Mouse (Mus musculus) testis, postnatal 10 days (tissue): ENCODE data around the gene Pgf.

ENCODE experiments used
- DNase-seq: peaks from one replicate; pipeline ENCODE4 v3.0.0; 2021; ENCODE audit warnings: low spot score

Gene Pgf

GRCm38 (mm10) chr12:85177740-85178239 lies at the start of gene Pgf:
Gene Pgf, minus strand, starts transcription at chr12:85177790.
- DNase-seq, result no peak

- DNase-seq, result no peak
These were observed 49.6 kb upstream of the Pgf start for GRCm38 (mm10) chr12:85227227-85227626.

GRCm38 (mm10) chr12:85219905-85220290 lies 42.3 kb upstream of the Pgf start:
- no peak for DNase-seq

GRCm38 (mm10) chr12:85219236-85219904 lies 41.8 kb upstream of the Pgf start, which contains the start of gene Eif2b2:
Gene Eif2b2, plus strand, starts transcription at chr12:85219481.
- DNase-seq, result peak; percentile 98

- DNase-seq, result no peak
These were observed 40.2 kb upstream of the Pgf start for GRCm38 (mm10) chr12:85217733-85218310.

- no peak for DNase-seq
These were observed 37.4 kb upstream of the Pgf start for GRCm38 (mm10) chr12:85215031-85215430.

GRCm38 (mm10) chr12:85208687-85209199 lies 31.2 kb upstream of the Pgf start:
- DNase-seq, result no peak

- DNase-seq, result no peak
These were observed 27.8 kb upstream of the Pgf start for GRCm38 (mm10) chr12:85205425-85205824.

- no peak for DNase-seq
These were observed 26.5 kb upstream of the Pgf start for GRCm38 (mm10) chr12:85204105-85204504.

GRCm38 (mm10) chr12:85203699-85204098 lies 26.1 kb upstream of the Pgf start:
- no peak for DNase-seq

- DNase-seq, result no peak
These were observed 24.6 kb upstream of the Pgf start for GRCm38 (mm10) chr12:85202191-85202590.

GRCm38 (mm10) chr12:85201830-85202147 lies 24.2 kb upstream of the Pgf start:
- DNase-seq, result no peak

- DNase-seq, result no peak
These were observed 23.6 kb upstream of the Pgf start for GRCm38 (mm10) chr12:85200929-85201829.

GRCm38 (mm10) chr12:85199954-85200353 lies 22.4 kb upstream of the Pgf start:
- no peak for DNase-seq

GRCm38 (mm10) chr12:85197936-85198335 lies 20.3 kb upstream of the Pgf start:
- no peak for DNase-seq

- DNase-seq, result no peak
These were observed 19.8 kb upstream of the Pgf start for GRCm38 (mm10) chr12:85197371-85197770.

- DNase-seq, result peak; percentile 43
These were observed 18.6 kb upstream of the Pgf start for GRCm38 (mm10) chr12:85196191-85196590.

GRCm38 (mm10) chr12:85195086-85195485 lies 17.5 kb upstream of the Pgf start:
- no peak for DNase-seq

GRCm38 (mm10) chr12:85194623-85195018 lies 17.0 kb upstream of the Pgf start:
- peak; percentile 92 for DNase-seq

GRCm38 (mm10) chr12:85193923-85194622 lies 16.5 kb upstream of the Pgf start:
- DNase-seq, result no peak

- no peak for DNase-seq
These were observed 15.6 kb upstream of the Pgf start for GRCm38 (mm10) chr12:85193146-85193545.
